Mouse (Mus musculus): ENCODE results near the gene March2. TPM values are rescaled to one million over a fixed set of nuclear protein-coding genes. Genes with fewer than 3 reads are reported as not detected.

Gene March2
- polyA plus RNA-seq, 1 experiment, result 60.9 TPM

DNA sequence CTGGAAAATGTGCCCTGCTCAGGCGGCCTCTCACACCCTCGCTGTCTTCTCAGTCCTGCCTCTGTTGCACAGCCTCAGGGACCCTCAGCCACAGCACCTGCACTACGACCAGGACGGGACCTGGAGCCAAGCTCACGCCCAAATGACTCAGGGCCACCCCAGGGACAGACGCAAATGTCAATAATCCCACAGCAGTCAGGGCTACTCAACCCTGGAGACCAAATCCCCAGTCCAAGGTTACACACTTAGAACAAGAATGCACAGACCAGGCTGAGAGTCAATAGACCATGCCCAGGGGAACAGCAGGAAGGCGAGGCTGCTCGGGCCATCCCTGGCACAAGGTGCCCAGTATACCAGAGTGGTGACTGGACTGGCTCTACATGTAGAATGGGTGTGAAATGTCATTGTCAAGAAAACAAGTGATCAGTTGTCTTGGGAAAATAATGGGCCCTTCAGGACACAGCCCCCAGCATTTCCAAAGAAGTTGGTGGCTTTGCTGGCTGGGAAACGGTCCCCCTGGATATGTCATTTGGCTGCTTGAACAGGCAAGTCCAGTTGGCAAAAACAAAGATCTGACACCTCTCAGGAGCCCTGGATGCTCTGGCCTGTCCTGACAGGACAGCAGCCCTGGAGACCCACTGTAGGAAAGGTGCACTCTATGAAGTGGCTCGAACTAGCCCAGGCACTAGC lies 37.1 kb upstream of the March2 start:
- WGBS, result 46% methylated on average over 10 of the region's 10 CpGs
- TF ChIP-seq CTCF (IDR thresholded peaks at IDR 0.05; ENCODE audit: extremely low read depth, insufficient read length, insufficient replicate concordance, low read depth, low read length) (no peak), POLR2A (IDR thresholded peaks at IDR 0.05; ENCODE audit: low read depth, low read length) (no peak)
- H3K4me3 ChIP-seq (ENCODE audit: low read depth, low read length), result no peak overlapping the region
- H3K36me3 ChIP-seq (ENCODE audit: control insufficient read depth, insufficient read depth, low read length), result 0 out of 2 replicates have a peak, but pooled peaks cover 2% of the 10 kb centered on the region
- H3K27me3 ChIP-seq (ENCODE audit: control insufficient read depth, insufficient read depth, low read length), result no peaks in the 10 kb centered on the region
- H3K4me1 ChIP-seq (ENCODE audit: control insufficient read depth, insufficient read depth, insufficient read length, low read length), result peaks cover 30% of the 10 kb centered on the region
- H3K27ac ChIP-seq (ENCODE audit: insufficient read depth, low read depth, low read length), result peak overlapping the region; percentile 18; the same call in 1 of the 2 replicates

- peaks cover 6% of the 10 kb centered on the region for H3K36me3 ChIP-seq (ENCODE audit: control insufficient read depth, insufficient read depth, low read length)
- no peak overlapping the region for H3K27ac ChIP-seq (ENCODE audit: insufficient read depth, low read depth, low read length)
- H3K4me3 ChIP-seq (ENCODE audit: low read depth, low read length), result no peak overlapping the region
- peaks cover 30% of the 10 kb centered on the region for H3K4me1 ChIP-seq (ENCODE audit: control insufficient read depth, insufficient read depth, insufficient read length, low read length)
- no peak for TF ChIP-seq POLR2A (IDR thresholded peaks at IDR 0.05; ENCODE audit: low read depth, low read length)
- TF ChIP-seq CTCF (IDR thresholded peaks at IDR 0.05; ENCODE audit: extremely low read depth, insufficient read length, insufficient replicate concordance, low read depth, low read length), result no peak
- WGBS, result 81% methylated on average over 1 of the region's 1 CpGs
- no peaks in the 10 kb centered on the region for H3K27me3 ChIP-seq (ENCODE audit: control insufficient read depth, insufficient read depth, low read length)
Measured at GRCm38 (mm10) chr17:33754656-33755055, 36.2 kb upstream of the March2 start.

DNA sequence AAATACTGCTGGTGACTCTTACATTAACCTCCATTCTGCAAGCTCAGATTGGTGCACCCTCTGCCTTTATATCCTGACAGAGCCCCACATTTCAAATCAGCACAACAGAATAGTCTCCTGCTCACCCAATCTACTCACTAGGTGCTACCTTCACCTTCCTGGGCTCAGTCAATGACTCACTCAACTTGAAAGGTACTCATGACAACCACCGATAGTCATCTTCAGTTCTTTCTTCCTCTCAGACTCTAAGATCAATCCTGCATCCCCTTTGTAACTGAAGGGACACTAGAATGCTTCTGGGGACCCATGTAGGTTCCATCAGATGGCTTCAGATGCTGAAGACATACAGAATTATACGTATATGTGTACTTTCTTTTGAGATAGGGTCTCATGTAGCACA lies 33.8 kb upstream of the March2 start:
- WGBS, result 88% methylated on average over 2 of the region's 2 CpGs
- H3K4me1 ChIP-seq (ENCODE audit: control insufficient read depth, insufficient read depth, insufficient read length, low read length), result peaks cover 15% of the 10 kb centered on the region
- H3K4me3 ChIP-seq (ENCODE audit: low read depth, low read length), result no peak overlapping the region
- H3K27me3 ChIP-seq (ENCODE audit: control insufficient read depth, insufficient read depth, low read length), result no peaks in the 10 kb centered on the region
- H3K36me3 ChIP-seq (ENCODE audit: control insufficient read depth, insufficient read depth, low read length), result peaks cover 23% of the 10 kb centered on the region
- no peak overlapping the region for H3K27ac ChIP-seq (ENCODE audit: insufficient read depth, low read depth, low read length)
- TF ChIP-seq CTCF (IDR thresholded peaks at IDR 0.05; ENCODE audit: extremely low read depth, insufficient read length, insufficient replicate concordance, low read depth, low read length) (no peak), POLR2A (IDR thresholded peaks at IDR 0.05; ENCODE audit: low read depth, low read length) (no peak)

DNA sequence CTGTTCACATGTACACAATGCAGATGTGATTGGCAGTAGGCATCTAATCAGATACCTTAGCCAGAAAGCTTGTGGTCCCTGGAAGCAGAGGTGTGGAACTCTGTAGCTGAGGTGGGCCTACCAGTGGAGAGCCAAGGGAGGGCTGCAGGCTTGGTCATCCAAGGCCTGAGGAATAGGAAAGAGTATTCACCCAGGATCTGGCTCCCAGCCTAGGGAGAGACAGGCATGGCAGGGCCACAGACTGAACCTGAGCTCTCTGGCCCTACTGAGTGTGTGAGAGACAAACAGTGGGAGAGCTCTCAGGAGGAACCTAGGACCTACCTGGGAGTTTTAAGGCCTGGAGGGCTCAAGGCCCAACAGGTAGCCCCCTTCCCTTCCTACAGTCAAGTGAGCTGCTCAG lies 32.7 kb upstream of the March2 start:
- TF ChIP-seq POLR2A (IDR thresholded peaks at IDR 0.05; ENCODE audit: low read depth, low read length) (no peak), CTCF (IDR thresholded peaks at IDR 0.05; ENCODE audit: extremely low read depth, insufficient read length, insufficient replicate concordance, low read depth, low read length) (no peak)
- Histone ChIP-seq H3K27ac (ENCODE audit: insufficient read depth, low read depth, low read length) (no peak overlapping the region), H3K27me3 (ENCODE audit: control insufficient read depth, insufficient read depth, low read length) (no peaks in the 10 kb centered on the region), H3K4me3 (ENCODE audit: low read depth, low read length) (no peak overlapping the region), H3K36me3 (ENCODE audit: control insufficient read depth, insufficient read depth, low read length) (peaks cover 26% of the 10 kb centered on the region), H3K4me1 (ENCODE audit: control insufficient read depth, insufficient read depth, insufficient read length, low read length) (peaks cover 10% of the 10 kb centered on the region; the same call in 1 of the 2 replicates)

- TF ChIP-seq POLR2A (IDR thresholded peaks at IDR 0.05; ENCODE audit: low read depth, low read length) (no peak), CTCF (IDR thresholded peaks at IDR 0.05; ENCODE audit: extremely low read depth, insufficient read length, insufficient replicate concordance, low read depth, low read length) (no peak)
- WGBS, result 89% methylated on average over 5 of the region's 5 CpGs
- no peaks in the 10 kb centered on the region for H3K27me3 ChIP-seq (ENCODE audit: control insufficient read depth, insufficient read depth, low read length)
- no peaks in the 10 kb centered on the region; the same call in 1 of the 2 replicates for H3K4me1 ChIP-seq (ENCODE audit: control insufficient read depth, insufficient read depth, insufficient read length, low read length)
- H3K27ac ChIP-seq (ENCODE audit: insufficient read depth, low read depth, low read length), result no peak overlapping the region
- no peak overlapping the region for H3K4me3 ChIP-seq (ENCODE audit: low read depth, low read length)
- H3K36me3 ChIP-seq (ENCODE audit: control insufficient read depth, insufficient read depth, low read length), result peaks cover 28% of the 10 kb centered on the region
Measured at GRCm38 (mm10) chr17:33749451-33749850, 31.0 kb upstream of the March2 start.

DNA sequence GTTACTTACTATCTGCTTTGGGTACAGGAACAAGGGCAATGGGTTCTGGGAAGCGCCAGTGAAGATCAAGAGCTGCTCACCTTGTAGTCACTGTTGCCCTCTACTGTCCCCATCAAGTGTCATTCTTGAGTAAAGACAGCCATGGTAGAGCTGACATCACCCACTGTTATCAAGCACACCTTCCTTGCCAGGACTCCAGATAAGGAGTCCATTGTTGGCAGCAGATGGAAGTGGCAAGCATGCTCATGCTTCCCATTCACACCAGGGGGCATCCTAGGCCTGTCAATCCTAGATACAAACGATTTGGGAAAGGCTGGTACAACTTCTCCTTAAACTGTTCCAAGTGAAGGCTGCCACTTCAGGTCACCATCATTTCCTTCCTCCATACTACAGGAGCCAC lies 27.5 kb upstream of the March2 start:
- no peak for TF ChIP-seq POLR2A (IDR thresholded peaks at IDR 0.05; ENCODE audit: low read depth, low read length)
- peak; percentile 73; the same call in 1 of the 2 replicates for TF ChIP-seq CTCF (IDR thresholded peaks at IDR 0.05; ENCODE audit: extremely low read depth, insufficient read length, insufficient replicate concordance, low read depth, low read length)
- H3K27me3 ChIP-seq (ENCODE audit: control insufficient read depth, insufficient read depth, low read length), result no peaks in the 10 kb centered on the region
- H3K4me1 ChIP-seq (ENCODE audit: control insufficient read depth, insufficient read depth, insufficient read length, low read length), result no peaks in the 10 kb centered on the region; the same call in 1 of the 2 replicates
- H3K36me3 ChIP-seq (ENCODE audit: control insufficient read depth, insufficient read depth, low read length), result peaks cover 28% of the 10 kb centered on the region
- WGBS, result 20% methylated on average over 2 of the region's 2 CpGs
- H3K4me3 ChIP-seq (ENCODE audit: low read depth, low read length), result no peak overlapping the region
- H3K27ac ChIP-seq (ENCODE audit: insufficient read depth, low read depth, low read length), result no peak overlapping the region

DNA sequence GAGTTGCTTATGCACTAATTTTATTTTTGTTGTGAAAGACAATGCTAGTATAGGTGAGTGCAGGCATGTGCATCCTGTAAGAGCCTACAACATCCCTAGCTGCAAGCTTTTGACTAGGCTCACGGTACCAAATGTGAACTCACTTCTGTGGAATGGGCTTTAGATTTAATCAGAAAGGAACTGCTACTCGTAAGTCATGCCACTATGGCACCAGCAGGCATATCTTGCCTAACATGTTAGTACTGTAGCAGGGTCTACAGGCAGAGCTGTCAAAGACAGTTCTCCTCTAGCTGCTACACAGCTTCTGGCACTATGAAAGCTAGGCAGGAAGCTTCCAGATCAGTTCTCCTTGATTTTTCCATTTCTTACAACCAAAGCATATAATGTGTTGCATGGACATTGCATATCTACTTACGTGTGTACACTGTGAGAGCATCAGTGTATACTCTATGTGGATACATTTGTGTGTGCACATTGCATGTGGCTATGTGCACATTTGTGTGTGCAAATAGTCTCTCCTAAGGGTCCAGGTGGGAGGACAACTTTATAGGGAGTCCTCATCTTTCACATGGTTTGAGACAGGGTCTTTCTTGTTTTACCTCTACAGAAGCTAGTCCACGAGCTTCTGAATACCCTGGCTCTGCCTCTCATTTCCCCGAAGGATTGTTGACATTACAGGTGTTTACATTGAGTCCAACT lies 26.4 kb upstream of the March2 start:
- Histone ChIP-seq H3K36me3 (ENCODE audit: control insufficient read depth, insufficient read depth, low read length) (peaks cover 24% of the 10 kb centered on the region), H3K27ac (ENCODE audit: insufficient read depth, low read depth, low read length) (no peak overlapping the region), H3K4me1 (ENCODE audit: control insufficient read depth, insufficient read depth, insufficient read length, low read length) (no peaks in the 10 kb centered on the region; the same call in 1 of the 2 replicates), H3K4me3 (ENCODE audit: low read depth, low read length) (no peak overlapping the region), H3K27me3 (ENCODE audit: control insufficient read depth, insufficient read depth, low read length) (no peaks in the 10 kb centered on the region)
- TF ChIP-seq CTCF (IDR thresholded peaks at IDR 0.05; ENCODE audit: extremely low read depth, insufficient read length, insufficient replicate concordance, low read depth, low read length) (no peak), POLR2A (IDR thresholded peaks at IDR 0.05; ENCODE audit: low read depth, low read length) (no peak)
- 69% methylated on average over 5 of the region's 5 CpGs for WGBS

Data from small intestine, adult 2 months (tissue).